Mouse (Mus musculus) adrenal gland, postnatal 0 days (tissue): ENCODE data around the gene Dnajb1. TPM values are rescaled to one million over a fixed set of nuclear protein-coding genes. Genes with fewer than 3 reads are reported as not detected.

Experiments
- polyA plus RNA-seq: library from polyadenylated mRNA; unstranded; fragments of >200 nt; fragmentation: Nextera tagmentation; extraction: Ambion mirVana; gene quantifications from 2 replicates; pipeline ENCODE4 v1.2.1, GENCODE M21; 2015

Dnajb1 gene
- polyA plus RNA-seq, result 33.3 and 38.0 TPM in 2 replicates

DNA sequence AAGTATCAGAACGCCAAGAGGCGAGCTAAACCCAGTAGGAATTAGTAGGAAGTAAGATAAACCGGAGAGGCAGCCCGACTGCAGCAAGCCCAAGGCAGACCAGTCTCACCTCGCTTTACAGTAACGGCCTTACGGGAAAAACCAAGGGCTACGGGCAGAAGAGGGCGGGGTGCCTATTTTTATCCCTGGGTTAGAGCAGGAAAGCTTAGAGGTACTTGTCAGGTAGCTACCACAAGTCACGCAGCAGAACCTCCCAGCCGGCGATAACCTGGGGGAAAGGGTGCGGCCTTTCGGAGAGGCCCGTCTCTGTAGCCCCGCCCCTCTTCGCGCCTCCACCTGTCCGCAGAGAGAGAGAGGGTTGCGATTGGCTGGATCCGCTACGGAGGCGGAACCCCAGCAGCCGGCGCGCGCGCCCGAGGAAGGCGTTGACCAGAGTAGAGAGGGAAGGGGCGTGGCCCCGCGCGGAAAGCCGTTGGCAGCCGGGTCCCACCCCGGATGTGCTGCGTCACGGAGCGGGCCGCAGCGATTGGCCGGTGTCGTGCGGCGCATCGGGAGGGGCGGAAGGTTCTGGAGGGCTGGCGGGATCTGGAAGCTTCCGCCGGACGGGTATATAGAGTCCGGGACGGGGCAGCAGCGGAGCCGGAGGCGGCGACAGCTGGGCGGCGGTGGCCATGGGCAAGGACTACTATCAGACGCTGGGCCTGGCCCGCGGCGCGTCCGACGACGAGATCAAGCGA lies at the start of gene Dnajb1, which contains the start of gene Tecr:
Dnajb1 (plus strand) TSS at position 533 of the 737 bp plus-strand sequence.
Tecr (minus strand) TSS at position 311 of the 737 bp plus-strand sequence.

DNA sequence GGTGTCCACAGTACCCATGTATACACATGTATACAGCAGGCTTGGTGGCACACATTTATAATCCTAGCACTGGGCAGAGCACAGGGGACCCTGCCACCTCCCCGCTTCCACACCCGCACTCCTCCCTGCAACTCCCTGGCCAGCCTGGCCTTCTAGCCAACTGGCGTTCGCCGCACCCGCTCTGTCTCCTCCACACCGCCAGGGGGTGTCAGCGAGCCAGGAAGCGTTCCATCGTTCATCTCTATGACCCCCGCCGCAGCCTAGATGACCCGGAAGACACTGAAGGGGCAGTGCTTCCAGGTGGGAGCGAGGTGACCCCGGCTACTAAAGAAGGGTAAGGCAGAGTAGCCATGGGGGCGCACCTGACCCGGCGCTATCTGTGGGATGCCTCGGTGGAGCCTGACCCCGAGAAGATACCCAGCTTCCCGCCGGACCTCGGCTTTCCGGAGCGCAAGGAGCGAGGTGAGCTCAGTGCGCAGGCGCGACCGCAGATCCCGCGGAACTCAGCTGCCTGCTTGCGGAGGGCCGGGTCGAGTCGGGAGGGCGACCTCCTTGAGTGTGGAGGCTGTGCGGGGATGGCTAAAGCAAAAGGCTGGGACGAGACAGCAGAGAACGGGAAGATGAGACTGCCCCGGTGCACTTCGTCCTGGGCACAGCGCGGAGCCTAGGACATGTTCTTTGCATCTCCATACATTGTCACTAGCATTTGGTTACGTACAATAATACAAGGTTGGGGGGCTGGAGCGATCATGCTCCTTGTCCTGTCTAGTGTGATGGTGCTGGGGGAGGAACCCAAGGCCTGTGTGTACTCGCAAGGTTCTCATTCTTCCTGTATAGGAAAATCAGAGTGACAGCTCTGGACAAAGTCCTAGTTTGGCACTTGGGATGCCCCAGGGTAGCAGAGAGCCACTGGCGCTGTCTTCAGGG lies 41.3 kb upstream of the Dnajb1 start, which contains the start of gene Ndufb7:
Ndufb7 (plus strand) TSS at position 203 of the 927 bp plus-strand sequence.

GRCm38 (mm10) chr8:83652030-83652743 lies 44.2 kb downstream of the Dnajb1 start, which contains the start of gene Gipc1:
Gene Gipc1, plus strand, starts transcription at chr8:83652677.

Other genes with a start within 250 kb of the Dnajb1 start
- gene Clgn, start 218.3 kb upstream of the Dnajb1 start, polyA plus RNA-seq, result 0.43 and 1.9 TPM in 2 replicates
- gene Scoc, start 149.8 kb upstream of the Dnajb1 start, polyA plus RNA-seq, result 95.7 and 97.6 TPM in 2 replicates
- not detected in 2 replicates for gene Olfr370, start 72.4 kb upstream of the Dnajb1 start, polyA plus RNA-seq
- 361 and 391 TPM in 2 replicates for gene Ndufb7, start 41.5 kb upstream of the Dnajb1 start, polyA plus RNA-seq
- gene Tecr, start 222 bp upstream of the Dnajb1 start, polyA plus RNA-seq, result 443 and 550 TPM in 2 replicates
- gene Gipc1, start 44.5 kb downstream of the Dnajb1 start, polyA plus RNA-seq, result 97.0 and 103 TPM in 2 replicates
- gene Ptger1, start 58.5 kb downstream of the Dnajb1 start, polyA plus RNA-seq, result 0.63 and 0.99 TPM in 2 replicates
- 22.4 and 35.0 TPM in 2 replicates for gene Pkn1, start 91.0 kb downstream of the Dnajb1 start, polyA plus RNA-seq
- 38.0 and 49.4 TPM in 2 replicates for gene Ddx39, start 107.0 kb downstream of the Dnajb1 start, polyA plus RNA-seq
- gene Adgre5, start 133.1 kb downstream of the Dnajb1 start, polyA plus RNA-seq, result 19.5 and 23.6 TPM in 2 replicates